Mouse (Mus musculus): ENCODE results near the gene Ascc3. TPM values are rescaled to one million over a fixed set of nuclear protein-coding genes. Genes with fewer than 3 reads are reported as not detected.

The Ascc3 gene
- total and polyA plus RNA-seq, 3 experiments = 16.2 to 29.1 (median 26.0) TPM

- Histone ChIP-seq H3K36me3 (replicated peaks in 1 of 2; ENCODE audit: control insufficient read depth in 1 of 2, insufficient read depth in 1 of 2, low read length in 1 of 2) (peaks cover 0 to 9% of the 10 kb centered on the region in 2 experiments), H3K79me2 (replicated peaks; ENCODE audit: control insufficient read depth, extremely low read depth, insufficient read depth, poor library complexity, severe bottlenecking) (no peaks in the 10 kb centered on the region), H3K27ac (ENCODE audit: insufficient read depth, low read depth) (no peak overlapping the region), H3K27me3 (replicated peaks) (no peaks in the 10 kb centered on the region), H3K4me1 (ENCODE audit: control insufficient read depth in 1 of 2, insufficient read depth in 2 of 2) (no peaks in the 10 kb centered on the region; a peak in 1 of 4 replicates), H3K4me2 (ENCODE audit: insufficient read depth, low read depth, poor library complexity, severe bottlenecking) (no peak overlapping the region), H3K9ac (ENCODE audit: insufficient read depth, low read depth) (no peak overlapping the region), H3K9me3 (replicated peaks; ENCODE audit: low read length) (no peaks in the 10 kb centered on the region), H3K4me3 (replicated peaks in 1 of 3; ENCODE audit: low read depth in 2 of 3, low read length in 2 of 3, poor library complexity in 1 of 3) (no peak overlapping the region)
- dilution Hi-C loops (cut with MboI; ENCODE audit: extremely low pct_ligation_motif_present, extremely low pct_unique_long_range_greater_than_20kb, low sequenced_read_pairs) = no loop called here
- no peak for DNase-seq (ENCODE audit: extremely low read depth)
- TF ChIP-seq CTCF (conservative IDR thresholded peaks at IDR 0.05 in 1 of 2, IDR thresholded peaks at IDR 0.05 in 1 of 2; ENCODE audit: low read depth in 2 of 2, low read length in 2 of 2) = no peak
- no peak for TF ChIP-seq CHD2 (IDR thresholded peaks at IDR 0.05; ENCODE audit: low read length)
- TF ChIP-seq POLR2A (IDR thresholded peaks at IDR 0.05; ENCODE audit: low read depth, low read length) = no peak
- TF ChIP-seq MAX (IDR thresholded peaks at IDR 0.05; ENCODE audit: low read length) = no peak
- no peak for TF ChIP-seq E2F4 (IDR thresholded peaks at IDR 0.05; ENCODE audit: insufficient replicate concordance, low read depth, low read length)
- no peak for TF ChIP-seq RCOR1 (conservative IDR thresholded peaks at IDR 0.05; ENCODE audit: low read depth, low read length)
- TF ChIP-seq ELF1 (IDR thresholded peaks at IDR 0.05; ENCODE audit: low read depth, low read length) = no peak
- no peak for TF ChIP-seq TBP (conservative IDR thresholded peaks at IDR 0.05; ENCODE audit: low read depth, low read length)
- no peak for TF ChIP-seq USF2 (conservative IDR thresholded peaks at IDR 0.05; ENCODE audit: low read depth, low read length)
- TF ChIP-seq SMC3 (IDR thresholded peaks at IDR 0.05; ENCODE audit: low read depth, low read length) = no peak
- TF ChIP-seq MAFK (IDR thresholded peaks at IDR 0.05; ENCODE audit: insufficient replicate concordance, low read length) = no peak
- TF ChIP-seq RAD21 (IDR thresholded peaks at IDR 0.05; ENCODE audit: low read depth, low read length) = no peak
- no peak for TF ChIP-seq MAZ (IDR thresholded peaks at IDR 0.05; ENCODE audit: low read depth, low read length)
- TF ChIP-seq NRF1 (IDR thresholded peaks at IDR 0.05; ENCODE audit: low read depth, low read length) = no peak
- in situ Hi-C loops (cut with MboI; ENCODE audit: low pct_ligation_motif_present, low pct_unique_long_range_greater_than_20kb, low sequenced_read_pairs) = no loop called here
Observed at GRCm38 (mm10) chr10:50792840-50793239, 200.4 kb downstream of the Ascc3 start.

- no peaks in the 10 kb centered on the region for H3K4me1 ChIP-seq (ENCODE audit: control insufficient read depth in 1 of 2, insufficient read depth in 2 of 2)
- no peak overlapping the region for H3K4me2 ChIP-seq (ENCODE audit: insufficient read depth, low read depth, poor library complexity, severe bottlenecking)
- H3K27ac ChIP-seq (ENCODE audit: insufficient read depth, low read depth) = no peak overlapping the region
- peaks cover 0 to 3% of the 10 kb centered on the region in 2 experiments for H3K36me3 ChIP-seq (replicated peaks in 1 of 2; ENCODE audit: control insufficient read depth in 1 of 2, insufficient read depth in 1 of 2, low read length in 1 of 2)
- dilution Hi-C loops (cut with MboI; ENCODE audit: extremely low pct_ligation_motif_present, extremely low pct_unique_long_range_greater_than_20kb, low sequenced_read_pairs) (no loop called here), in situ Hi-C loops (cut with MboI; ENCODE audit: low pct_ligation_motif_present, low pct_unique_long_range_greater_than_20kb, low sequenced_read_pairs) (no loop called here)
- no peak overlapping the region for H3K4me3 ChIP-seq (replicated peaks in 1 of 3; ENCODE audit: low read depth in 2 of 3, low read length in 2 of 3, poor library complexity in 1 of 3)
- no peaks in the 10 kb centered on the region for H3K79me2 ChIP-seq (replicated peaks; ENCODE audit: control insufficient read depth, extremely low read depth, insufficient read depth, poor library complexity, severe bottlenecking)
- DNase-seq (ENCODE audit: extremely low read depth) = no peak
- H3K9ac ChIP-seq (ENCODE audit: insufficient read depth, low read depth) = no peak overlapping the region
- TF ChIP-seq MAFK (IDR thresholded peaks at IDR 0.05; ENCODE audit: insufficient replicate concordance, low read length) = no peak
- no peak for TF ChIP-seq JUN (IDR thresholded peaks at IDR 0.05; ENCODE audit: insufficient read depth, low read depth, low read length)
- no peaks in the 10 kb centered on the region for H3K9me3 ChIP-seq (replicated peaks; ENCODE audit: low read length)
- no peaks in the 10 kb centered on the region for H3K27me3 ChIP-seq (replicated peaks)
Observed at GRCm38 (mm10) chr10:50801594-50801993, 209.1 kb downstream of the Ascc3 start.

GRCm38 (mm10) chr10:50802380-50802779 is 209.9 kb downstream of the Ascc3 start:
- no peaks in the 10 kb centered on the region for H3K79me2 ChIP-seq (replicated peaks; ENCODE audit: control insufficient read depth, extremely low read depth, insufficient read depth, poor library complexity, severe bottlenecking)
- in situ Hi-C loops (cut with MboI; ENCODE audit: low pct_ligation_motif_present, low pct_unique_long_range_greater_than_20kb, low sequenced_read_pairs) = no loop called here

More at GRCm38 (mm10) chr10:50802380-50802779, 209.9 kb downstream of the Ascc3 start:
- Histone ChIP-seq H3K4me1 (ENCODE audit: control insufficient read depth in 1 of 2, insufficient read depth in 2 of 2) (no peaks in the 10 kb centered on the region), H3K9me3 (replicated peaks; ENCODE audit: low read length) (no peaks in the 10 kb centered on the region), H3K36me3 (replicated peaks in 1 of 2; ENCODE audit: control insufficient read depth in 1 of 2, insufficient read depth in 1 of 2, low read length in 1 of 2) (no peaks in the 10 kb centered on the region), H3K9ac (ENCODE audit: insufficient read depth, low read depth) (no peak overlapping the region), H3K27me3 (replicated peaks) (no peaks in the 10 kb centered on the region), H3K27ac (ENCODE audit: insufficient read depth, low read depth) (no peak overlapping the region), H3K4me2 (ENCODE audit: insufficient read depth, low read depth, poor library complexity, severe bottlenecking) (no peak overlapping the region), H3K4me3 (replicated peaks in 1 of 3; ENCODE audit: low read depth in 2 of 3, low read length in 2 of 3, poor library complexity in 1 of 3) (no peak overlapping the region)
- DNase-seq (ENCODE audit: extremely low read depth) = no peak
- dilution Hi-C loops (cut with MboI; ENCODE audit: extremely low pct_ligation_motif_present, extremely low pct_unique_long_range_greater_than_20kb, low sequenced_read_pairs) = no loop called here
- TF ChIP-seq HCFC1 (IDR thresholded peaks at IDR 0.05; ENCODE audit: low read depth, low read length) (no peak), MXI1 (IDR thresholded peaks at IDR 0.05; ENCODE audit: low read depth, low read length) (no peak), MAFK (IDR thresholded peaks at IDR 0.05; ENCODE audit: insufficient replicate concordance, low read length) (no peak)

Data from CH12.LX (cell line).